Mouse (Mus musculus) embryonic facial prominence, embryonic 12.5 days (tissue): ENCODE results near the gene Nubp2. TPM values are rescaled to one million over a fixed set of nuclear protein-coding genes. Genes with fewer than 3 reads are reported as not detected.

ENCODE experiments used
- ATAC-seq: fragments of 200-750 bp; cut with Nextera tagmentation; 2 replicates; pipeline ENCODE4 v1.8.0; 2017; ENCODE audit not compliant: insufficient number of reproducible peaks, insufficient read depth, low FRiP score, low TSS enrichment
- H3K27ac ChIP-seq: fragments of 300-500 bp; sonication (generic); 2 replicates; pipeline ENCODE4 v1.5.1; 2016; ENCODE audit warnings: mild to moderate bottlenecking
- H3K27me3 ChIP-seq: fragments of 300-500 bp; sonication (generic); 2 replicates; pipeline ENCODE4 v1.6.1; 2016; ENCODE audit warnings: mild to moderate bottlenecking, moderate library complexity
- H3K36me3 ChIP-seq: fragments of 300-500 bp; sonication (generic); 2 replicates; pipeline ENCODE4 v1.6.1; 2016; ENCODE audit warnings: mild to moderate bottlenecking
- H3K4me1 ChIP-seq: fragments of 300-500 bp; sonication (generic); 2 replicates; pipeline ENCODE4 v1.6.1; 2016
- H3K4me2 ChIP-seq: fragments of 300-500 bp; sonication (generic); replicated peaks from 2 replicates; pipeline ENCODE4 v1.6.1; 2016; ENCODE audit warnings: mild to moderate bottlenecking, moderate library complexity
- H3K4me3 ChIP-seq: fragments of 300-500 bp; sonication (generic); 2 replicates; pipeline ENCODE4 v1.5.1; 2016; ENCODE audit warnings: mild to moderate bottlenecking
- H3K9ac ChIP-seq: fragments of 300-500 bp; sonication (generic); 2 replicates; pipeline ENCODE4 v1.6.1; 2016; ENCODE audit warnings: mild to moderate bottlenecking, moderate library complexity
- H3K9me3 ChIP-seq: fragments of 300-500 bp; sonication (generic); 2 replicates; pipeline ENCODE4 v1.6.1; 2016; ENCODE audit warnings: mild to moderate bottlenecking, moderate library complexity
- WGBS: fragments of 180-500 bp; shearing (Covaris S2); methylation state at CpG from one replicate; pipeline ENCODE4 v1.1.7; 2016; 5-methylcytosine and 5-hydroxymethylcytosine counted together
- polyA plus RNA-seq: library from polyadenylated mRNA; unstranded; fragments of >200 nt; fragmentation: Nextera tagmentation; extraction: Ambion mirVana; gene quantifications from 2 replicates; pipeline ENCODE4 v1.2.1, GENCODE M21; 2016

The Nubp2 gene
- polyA plus RNA-seq, 1 experiment from 2014 or later, result 49.7 TPM

- no peak for ATAC-seq
- no peaks in the 10 kb centered on the region for H3K9me3 ChIP-seq
- H3K4me2 ChIP-seq, result no peak overlapping the region
- H3K27me3 ChIP-seq, result no peaks in the 10 kb centered on the region
- peaks cover 27% of the 10 kb centered on the region for H3K4me1 ChIP-seq
- no peak overlapping the region for H3K9ac ChIP-seq
- H3K36me3 ChIP-seq, result peaks cover 55% of the 10 kb centered on the region
- H3K4me3 ChIP-seq, result 0 out of 2 replicates have a peak overlapping the region, but pooled peaks have one; percentile 0
- WGBS, result 88% methylated on average over 12 of the region's 12 CpGs
- H3K27ac ChIP-seq, result no peak overlapping the region
Measured at GRCm38 (mm10) chr17:24892785-24893184, 6.6 kb upstream of the Nubp2 start.

GRCm38 (mm10) chr17:24891321-24891720 lies 5.2 kb upstream of the Nubp2 start:
- 89% methylated on average over 13 of the region's 13 CpGs for WGBS
- Histone ChIP-seq H3K4me1 (peaks cover 27% of the 10 kb centered on the region), H3K4me2 (no peak overlapping the region), H3K9ac (no peak overlapping the region), H3K27ac (no peak overlapping the region), H3K27me3 (no peaks in the 10 kb centered on the region), H3K9me3 (no peaks in the 10 kb centered on the region), H3K36me3 (peaks cover 46% of the 10 kb centered on the region), H3K4me3 (no peak overlapping the region)
- no peak for ATAC-seq

- no peak overlapping the region for H3K4me3 ChIP-seq
- peaks cover 24% of the 10 kb centered on the region for H3K4me1 ChIP-seq
Measured at GRCm38 (mm10) chr17:24890151-24891092, 4.3 kb upstream of the Nubp2 start.

GRCm38 (mm10) chr17:24888862-24889261 lies 2.7 kb upstream of the Nubp2 start:
- Histone ChIP-seq H3K9ac (no peak overlapping the region), H3K27ac (no peak overlapping the region), H3K36me3 (peaks cover 46% of the 10 kb centered on the region), H3K27me3 (no peaks in the 10 kb centered on the region), H3K9me3 (no peaks in the 10 kb centered on the region), H3K4me3 (no peak overlapping the region), H3K4me2 (no peak overlapping the region), H3K4me1 (peaks cover 24% of the 10 kb centered on the region)
- 89% methylated on average over 3 of the region's 3 CpGs for WGBS
- ATAC-seq, result no peak

More at GRCm38 (mm10) chr17:24890151-24891092, 4.3 kb upstream of the Nubp2 start:
- ATAC-seq, result no peak
- peaks cover 46% of the 10 kb centered on the region for H3K36me3 ChIP-seq
- no peaks in the 10 kb centered on the region for H3K27me3 ChIP-seq
- 87% methylated on average over 19 of the region's 19 CpGs for WGBS
- no peak overlapping the region for H3K27ac ChIP-seq
- H3K4me2 ChIP-seq, result no peak overlapping the region
- H3K9ac ChIP-seq, result no peak overlapping the region
- H3K9me3 ChIP-seq, result no peaks in the 10 kb centered on the region

- peak overlapping the region; percentile 96 for H3K4me2 ChIP-seq
- H3K27me3 ChIP-seq, result no peaks in the 10 kb centered on the region
- H3K9me3 ChIP-seq, result no peaks in the 10 kb centered on the region
- peaks cover 49% of the 10 kb centered on the region for H3K36me3 ChIP-seq
- peak overlapping the region; percentile 88 for H3K4me3 ChIP-seq
- H3K4me1 ChIP-seq, result peaks cover 21% of the 10 kb centered on the region
- no peak overlapping the region for H3K27ac ChIP-seq
- no peak for ATAC-seq
- 65% methylated on average over 18 of the region's 18 CpGs for WGBS
- H3K9ac ChIP-seq, result peak overlapping the region; percentile 72
Measured at GRCm38 (mm10) chr17:24887291-24888080, 1.3 kb upstream of the Nubp2 start.

- Histone ChIP-seq H3K4me2 (peak overlapping the region; percentile 96), H3K9ac (peak overlapping the region; percentile 72), H3K36me3 (peaks cover 46% of the 10 kb centered on the region), H3K4me1 (peaks cover 21% of the 10 kb centered on the region), H3K27ac (no peak overlapping the region), H3K27me3 (no peaks in the 10 kb centered on the region), H3K4me3 (peak overlapping the region; percentile 88), H3K9me3 (no peaks in the 10 kb centered on the region)
- WGBS, result 2% methylated on average over 18 of the region's 18 CpGs
- peak; percentile 29; the same call in 1 of the 2 replicates for ATAC-seq
Measured at GRCm38 (mm10) chr17:24886932-24887271, 753 bp upstream of the Nubp2 start.

GRCm38 (mm10) chr17:24885356-24886133 lies 604 bp downstream of the Nubp2 start:
- Histone ChIP-seq H3K4me1 (peaks cover 25% of the 10 kb centered on the region), H3K36me3 (peaks cover 33% of the 10 kb centered on the region), H3K27ac (no peak overlapping the region), H3K9me3 (no peaks in the 10 kb centered on the region), H3K27me3 (no peaks in the 10 kb centered on the region), H3K4me3 (peak overlapping the region; percentile 88), H3K4me2 (peak overlapping the region; percentile 93), H3K9ac (peak overlapping the region; percentile 56)
- no peak for ATAC-seq
- 26% methylated on average over 22 of the region's 22 CpGs for WGBS

- Histone ChIP-seq H3K27ac (no peak overlapping the region), H3K27me3 (no peaks in the 10 kb centered on the region), H3K9ac (no peak overlapping the region), H3K4me2 (no peak overlapping the region), H3K4me1 (peaks cover 25% of the 10 kb centered on the region), H3K9me3 (no peaks in the 10 kb centered on the region), H3K36me3 (peaks cover 23% of the 10 kb centered on the region), H3K4me3 (no peak overlapping the region)
- 86% methylated on average over 6 of the region's 6 CpGs for WGBS
- ATAC-seq, result no peak
Measured at GRCm38 (mm10) chr17:24884391-24884790, 1.8 kb downstream of the Nubp2 start.

GRCm38 (mm10) chr17:24881738-24882440 lies 4.3 kb downstream of the Nubp2 start:
- no peaks in the 10 kb centered on the region for H3K9me3 ChIP-seq
- peaks cover 13% of the 10 kb centered on the region for H3K4me1 ChIP-seq
- ATAC-seq, result no peak
- H3K36me3 ChIP-seq, result peaks cover 17% of the 10 kb centered on the region
- no peaks in the 10 kb centered on the region for H3K27me3 ChIP-seq
- H3K27ac ChIP-seq, result no peak overlapping the region
- H3K4me3 ChIP-seq, result no peak overlapping the region
- no peak overlapping the region for H3K4me2 ChIP-seq
- 36% methylated on average over 7 of the region's 7 CpGs for WGBS
- H3K9ac ChIP-seq, result no peak overlapping the region

- H3K27ac ChIP-seq, result no peak overlapping the region
- no peaks in the 10 kb centered on the region for H3K9me3 ChIP-seq
Measured at GRCm38 (mm10) chr17:24878531-24878930, 7.6 kb downstream of the Nubp2 start.

GRCm38 (mm10) chr17:24878117-24878397 lies 8.1 kb downstream of the Nubp2 start:
- H3K27me3 ChIP-seq, result no peaks in the 10 kb centered on the region
- no peak overlapping the region for H3K27ac ChIP-seq
- WGBS, result 31% methylated on average over 5 of the region's 5 CpGs
- H3K4me2 ChIP-seq, result no peak overlapping the region
- peaks cover 3% of the 10 kb centered on the region; the same call in 1 of the 2 replicates for H3K4me1 ChIP-seq
- H3K36me3 ChIP-seq, result peaks cover 9% of the 10 kb centered on the region
- no peak for ATAC-seq
- H3K9me3 ChIP-seq, result no peaks in the 10 kb centered on the region
- no peak overlapping the region for H3K9ac ChIP-seq
- no peak overlapping the region for H3K4me3 ChIP-seq

More at GRCm38 (mm10) chr17:24878531-24878930, 7.6 kb downstream of the Nubp2 start:
- Histone ChIP-seq H3K36me3 (peaks cover 14% of the 10 kb centered on the region), H3K4me1 (peaks cover 3% of the 10 kb centered on the region; the same call in 1 of the 2 replicates), H3K4me3 (no peak overlapping the region), H3K9ac (no peak overlapping the region), H3K4me2 (no peak overlapping the region), H3K27me3 (no peaks in the 10 kb centered on the region)
- ATAC-seq, result no peak
- 67% methylated on average over 8 of the region's 8 CpGs for WGBS
